Mouse (Mus musculus) liver, embryonic 15.5 days (tissue): ENCODE results near the gene Gm45208. TPM values are rescaled to one million over a fixed set of nuclear protein-coding genes. Genes with fewer than 3 reads are reported as not detected.
"Not testable (repeated sequence)": the region's sequence is repeated elsewhere in the genome, so short reads cannot be mapped to it uniquely, and the experiment has no call there.

Experiments
- ATAC-seq: fragments of 200-750 bp; cut with Nextera tagmentation; 2 replicates; pipeline ENCODE4 v1.8.0; 2017; ENCODE audit warnings: moderate number of reproducible peaks, mild to moderate bottlenecking, moderate library complexity; ENCODE audit not compliant: insufficient read depth
- H3K27ac ChIP-seq: fragments of 300-500 bp; sonication (generic); replicated peaks from 2 replicates; pipeline ENCODE4 v1.5.1; 2015; ENCODE audit warnings: mild to moderate bottlenecking, inconsistent platforms
- H3K27me3 ChIP-seq: fragments of 300-500 bp; sonication (generic); 2 replicates; pipeline ENCODE4 v1.6.1; 2015; ENCODE audit warnings: mild to moderate bottlenecking, inconsistent platforms
- H3K36me3 ChIP-seq: fragments of 300-500 bp; sonication (generic); replicated peaks from 2 replicates; pipeline ENCODE4 v1.6.1; 2015; ENCODE audit warnings: moderate library complexity, mild to moderate bottlenecking, inconsistent platforms
- H3K4me1 ChIP-seq: fragments of 300-500 bp; sonication (generic); replicated peaks from 2 replicates; pipeline ENCODE4 v1.6.1; 2015; ENCODE audit warnings: inconsistent platforms
- H3K4me2 ChIP-seq: fragments of 300-500 bp; sonication (generic); 2 replicates; pipeline ENCODE4 v1.6.1; 2015; ENCODE audit warnings: moderate library complexity, mild to moderate bottlenecking, inconsistent platforms
- H3K4me3 ChIP-seq: fragments of 300-500 bp; sonication (generic); replicated peaks from 2 replicates; pipeline ENCODE4 v1.5.1; 2015; ENCODE audit warnings: mild to moderate bottlenecking, inconsistent platforms
- H3K9ac ChIP-seq: fragments of 300-500 bp; sonication (generic); 2 replicates; pipeline ENCODE4 v1.6.1; 2015; ENCODE audit warnings: moderate library complexity, mild to moderate bottlenecking, inconsistent platforms
- H3K9me3 ChIP-seq: fragments of 300-500 bp; sonication (generic); replicated peaks from 2 replicates; pipeline ENCODE4 v1.6.1; 2016; ENCODE audit warnings: inconsistent platforms
- WGBS: fragments of 180-500 bp; shearing (Covaris S2); methylation state at CpG from one replicate; pipeline ENCODE4 v1.1.7; 2015; ENCODE audit warnings: mixed read lengths; ENCODE audit not compliant: insufficient replicate concordance; 5-methylcytosine and 5-hydroxymethylcytosine counted together
- polyA plus RNA-seq: library from polyadenylated mRNA; unstranded; fragments of >200 nt; fragmentation: Nextera tagmentation; extraction: Ambion mirVana; gene quantifications from 2 replicates; pipeline ENCODE4 v1.2.1, GENCODE M21; 2015

Gene Gm45208
- polyA plus RNA-seq, 1 experiment from 2014 or later = not detected

- Histone ChIP-seq H3K4me2 (peak within 1 kb of the TSS; percentile 79), H3K27me3 (0 out of 2 replicates have a peak, but pooled peaks cover 5% of the 10 kb centered on the region), H3K4me1 (no peaks in the 10 kb centered on the region; the same call in 1 of the 2 replicates), H3K36me3 (no peaks in the 10 kb centered on the region), H3K9ac (0 out of 2 replicates have a peak within 1 kb of the TSS, but pooled peaks have one; percentile 43), H3K27ac (no peak within 1 kb of the TSS), H3K9me3 (no peaks in the 10 kb centered on the region), H3K4me3 (peak within 1 kb of the TSS; percentile 59)
- ATAC-seq = no peak
- WGBS = 4% methylated on average over 46 of the region's 56 CpGs
Observed at GRCm38 (mm10) chrX:7750432-7751116, 28.5 kb downstream of the Gm45208 start, which contains the start of gene Ccdc120. Gene Ccdc120, minus strand, starts transcription at chrX:7750905.

GRCm38 (mm10) chrX:7753627-7754026 lies 31.6 kb downstream of the Gm45208 start:
- H3K27me3 ChIP-seq, H3K4me3 ChIP-seq, H3K36me3 ChIP-seq, H3K9ac ChIP-seq, H3K4me2 ChIP-seq, ATAC-seq, H3K9me3 ChIP-seq, H3K4me1 ChIP-seq, H3K27ac ChIP-seq: not testable (repeated sequence)
- 19% methylated on average over 3 of the region's 3 CpGs for WGBS

GRCm38 (mm10) chrX:7762137-7762920 lies 40.3 kb downstream of the Gm45208 start, which contains the start of gene Tfe3:
Gene Tfe3, plus strand, starts transcription at chrX:7762560.
- H3K4me3 ChIP-seq = peak within 1 kb of the TSS; percentile 72
- H3K9ac ChIP-seq = peak within 1 kb of the TSS; percentile 67
- H3K9me3 ChIP-seq = no peaks in the 10 kb centered on the region
- peak; percentile 92 for ATAC-seq
- H3K4me2 ChIP-seq = peak within 1 kb of the TSS; percentile 81
- 13% methylated on average over 38 of the region's 38 CpGs for WGBS
- H3K27ac ChIP-seq = peak within 1 kb of the TSS; percentile 80
- H3K4me1 ChIP-seq = peaks cover 41% of the 10 kb centered on the region
- H3K36me3 ChIP-seq = peaks cover 8% of the 10 kb centered on the region; the same call in 1 of the 2 replicates
- no peaks in the 10 kb centered on the region for H3K27me3 ChIP-seq

DNA sequence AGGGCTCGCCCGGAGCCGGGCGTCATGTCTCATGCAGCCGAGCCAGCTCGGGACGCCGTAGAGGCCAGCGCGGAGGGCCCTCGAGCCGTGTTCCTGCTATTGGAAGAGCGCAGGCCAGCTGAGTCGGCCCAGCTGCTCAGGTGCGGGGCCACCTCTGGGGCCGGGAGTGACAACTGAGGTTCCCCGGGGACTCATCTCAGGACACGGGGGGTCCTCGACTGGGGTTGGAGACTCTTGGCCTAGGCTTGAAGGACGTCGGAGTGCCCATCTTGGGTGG lies 40.8 kb downstream of the Gm45208 start:
- no peaks in the 10 kb centered on the region for H3K9me3 ChIP-seq
- 22% methylated on average over 21 of the region's 21 CpGs for WGBS
- H3K36me3 ChIP-seq = peaks cover 14% of the 10 kb centered on the region; the same call in 1 of the 2 replicates
- no peaks in the 10 kb centered on the region for H3K27me3 ChIP-seq
- peak overlapping the region; percentile 80 for H3K27ac ChIP-seq
- H3K9ac ChIP-seq = peak overlapping the region; percentile 67
- H3K4me3 ChIP-seq = peak overlapping the region; percentile 72
- peak; percentile 50 for ATAC-seq
- H3K4me2 ChIP-seq = peak overlapping the region; percentile 81
- peaks cover 41% of the 10 kb centered on the region for H3K4me1 ChIP-seq

- H3K4me1 ChIP-seq = peaks cover 42% of the 10 kb centered on the region
- 10% methylated on average over 21 of the region's 22 CpGs for WGBS
- peak overlapping the region; percentile 67; the same call in 1 of the 2 replicates for H3K9ac ChIP-seq
- peaks cover 17% of the 10 kb centered on the region; the same call in 1 of the 2 replicates for H3K36me3 ChIP-seq
- H3K4me3 ChIP-seq = peak overlapping the region; percentile 72
- H3K9me3 ChIP-seq = no peaks in the 10 kb centered on the region
- peak overlapping the region; percentile 81 for H3K4me2 ChIP-seq
- ATAC-seq = no peak
- no peaks in the 10 kb centered on the region for H3K27me3 ChIP-seq
- peak overlapping the region; percentile 80; the same call in 1 of the 2 replicates for H3K27ac ChIP-seq
Observed at GRCm38 (mm10) chrX:7763631-7764393, 41.8 kb downstream of the Gm45208 start.

DNA sequence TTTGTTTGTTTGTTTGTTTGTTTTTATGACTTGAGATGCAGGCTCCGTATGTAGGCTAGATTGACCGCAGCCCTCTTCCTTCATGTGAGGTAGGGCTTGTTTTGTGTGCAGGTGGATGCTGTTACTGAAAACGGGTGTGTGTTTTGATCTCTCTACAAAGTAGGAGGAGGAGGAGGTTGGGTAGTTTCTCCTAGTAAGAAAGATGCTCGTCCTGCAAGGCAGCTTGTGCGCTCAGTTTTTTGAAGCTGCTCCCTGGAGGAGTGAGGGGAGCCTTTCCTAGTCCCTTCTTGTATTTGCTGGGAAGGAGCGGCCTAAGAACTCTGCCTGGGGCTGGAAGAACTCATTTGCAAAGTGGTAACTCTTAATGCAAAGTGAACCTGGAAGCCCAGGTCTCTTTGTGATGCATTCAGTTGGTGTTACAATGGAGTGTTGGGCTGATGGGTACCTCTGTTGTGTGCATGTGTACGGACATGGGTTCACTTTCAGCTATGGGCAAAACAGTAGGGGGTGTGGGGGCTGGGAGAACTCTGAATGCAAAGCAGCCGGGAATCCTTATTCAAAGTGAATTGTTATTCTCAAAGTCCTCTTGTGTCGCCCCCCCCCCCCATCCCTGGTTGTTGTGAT lies 42.7 kb downstream of the Gm45208 start:
- Histone ChIP-seq H3K4me1 (peaks cover 52% of the 10 kb centered on the region), H3K4me3 (peak overlapping the region; percentile 72), H3K27ac (peak overlapping the region; percentile 80; the same call in 1 of the 2 replicates), H3K36me3 (peaks cover 22% of the 10 kb centered on the region; the same call in 1 of the 2 replicates), H3K27me3 (no peaks in the 10 kb centered on the region), H3K4me2 (peak overlapping the region; percentile 81), H3K9ac (no peak overlapping the region), H3K9me3 (no peaks in the 10 kb centered on the region)
- WGBS = 31% methylated on average over 9 of the region's 9 CpGs
- no peak for ATAC-seq

DNA sequence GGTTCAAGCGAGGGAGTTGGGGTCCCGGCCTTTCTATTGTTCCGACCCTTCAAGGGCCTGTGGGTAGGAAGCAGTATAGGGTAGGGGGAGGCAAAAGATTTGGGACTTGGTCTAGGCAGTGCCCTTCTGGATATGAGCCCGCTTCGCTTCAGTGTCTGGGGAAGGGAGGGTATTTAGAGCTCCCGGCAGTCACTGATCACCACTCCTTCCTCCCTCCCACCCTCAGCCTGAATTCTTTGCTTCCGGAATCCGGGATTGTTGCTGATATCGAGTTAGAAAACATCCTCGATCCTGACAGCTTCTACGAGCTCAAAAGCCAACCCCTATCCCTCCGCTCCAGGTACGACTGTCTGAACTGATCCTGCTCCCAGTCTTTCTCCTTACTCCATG lies 43.2 kb downstream of the Gm45208 start:
- Histone ChIP-seq H3K36me3 (peaks cover 22% of the 10 kb centered on the region; the same call in 1 of the 2 replicates), H3K9me3 (no peaks in the 10 kb centered on the region), H3K4me2 (peak overlapping the region; percentile 81), H3K4me3 (peak overlapping the region; percentile 72), H3K4me1 (peaks cover 55% of the 10 kb centered on the region), H3K27me3 (no peaks in the 10 kb centered on the region), H3K27ac (0 out of 2 replicates have a peak overlapping the region, but pooled peaks have one; percentile 51), H3K9ac (no peak overlapping the region)
- 24% methylated on average over 13 of the region's 13 CpGs for WGBS
- ATAC-seq = no peak

DNA sequence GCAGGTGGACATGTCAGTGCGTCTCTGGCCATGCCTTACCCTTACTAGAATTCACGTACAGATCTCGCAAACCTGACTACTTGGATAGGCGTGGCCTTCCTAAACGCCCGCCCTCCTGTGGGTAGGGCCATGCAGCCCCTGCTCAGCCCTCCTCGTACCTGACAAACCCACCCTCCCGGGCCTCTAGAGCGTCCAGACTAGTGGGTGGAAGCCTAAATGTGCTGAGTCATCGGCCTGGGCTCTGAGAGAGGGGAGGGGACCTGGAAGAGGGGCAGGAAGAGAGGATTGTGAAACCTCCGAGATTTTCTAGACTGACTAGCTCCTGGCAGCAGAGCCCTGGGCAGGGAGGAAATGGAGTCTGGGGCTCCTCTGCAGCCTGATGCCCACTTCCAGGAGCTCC lies 43.7 kb downstream of the Gm45208 start:
- H3K4me1 ChIP-seq = peaks cover 55% of the 10 kb centered on the region
- peak; percentile 35 for ATAC-seq
- H3K27ac ChIP-seq = peak overlapping the region; percentile 51

GRCm38 (mm10) chrX:7769302-7770017 lies 47.4 kb downstream of the Gm45208 start:
- ATAC-seq = peak; percentile 42
- peaks cover 36% of the 10 kb centered on the region for H3K4me1 ChIP-seq
- peaks cover 43% of the 10 kb centered on the region for H3K36me3 ChIP-seq
- 38% methylated on average over 7 of the region's 7 CpGs for WGBS
- peak overlapping the region; percentile 13; the same call in 1 of the 2 replicates for H3K4me2 ChIP-seq
- no peaks in the 10 kb centered on the region for H3K9me3 ChIP-seq
- no peak overlapping the region for H3K4me3 ChIP-seq
- no peak overlapping the region for H3K9ac ChIP-seq
- H3K27ac ChIP-seq = peak overlapping the region; percentile 72
- no peaks in the 10 kb centered on the region for H3K27me3 ChIP-seq

More for the DNA sequence above, 43.7 kb downstream of the Gm45208 start:
- H3K36me3 ChIP-seq = peaks cover 24% of the 10 kb centered on the region; the same call in 1 of the 2 replicates
- no peaks in the 10 kb centered on the region for H3K9me3 ChIP-seq
- peak overlapping the region; percentile 72 for H3K4me3 ChIP-seq
- H3K9ac ChIP-seq = no peak overlapping the region
- WGBS = 9% methylated on average over 11 of the region's 11 CpGs
- H3K27me3 ChIP-seq = no peaks in the 10 kb centered on the region
- H3K4me2 ChIP-seq = peak overlapping the region; percentile 81

DNA sequence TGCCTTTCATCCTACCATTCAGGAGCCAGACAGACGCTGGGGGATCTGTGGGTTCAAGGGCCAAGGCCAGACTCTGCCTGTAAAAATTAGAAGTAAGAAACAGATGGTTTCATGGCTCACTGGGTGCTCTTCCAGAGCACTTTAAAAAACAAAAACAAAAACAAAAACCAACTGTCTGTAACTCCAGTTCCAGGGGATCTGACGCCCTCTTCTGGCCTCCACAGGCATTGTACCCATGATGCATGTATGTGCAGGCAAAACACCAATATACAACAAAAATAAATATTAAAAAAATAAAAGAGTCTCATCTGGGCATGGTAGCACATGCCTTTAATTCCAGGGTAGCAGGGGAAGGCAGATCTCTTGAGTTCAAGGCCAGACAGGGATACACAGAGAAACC lies 50.7 kb downstream of the Gm45208 start:
- WGBS = 35% methylated on average over 2 of the region's 2 CpGs
- peaks cover 30% of the 10 kb centered on the region for H3K36me3 ChIP-seq

More for the DNA sequence above, 50.7 kb downstream of the Gm45208 start:
- no peak for ATAC-seq
- Histone ChIP-seq H3K4me3 (no peak overlapping the region), H3K9me3 (no peaks in the 10 kb centered on the region), H3K27ac (no peak overlapping the region), H3K9ac (no peak overlapping the region), H3K4me1 (peaks cover 22% of the 10 kb centered on the region), H3K27me3 (no peaks in the 10 kb centered on the region), H3K4me2 (no peak overlapping the region)
